Mouse (Mus musculus) 3T3-L1 (cell line): ENCODE results near the gene Zc3h7b.

ENCODE experiments used
- DNase-seq: peaks from one replicate; pipeline ENCODE4 v3.0.0-alpha.2; 2015; ENCODE audit warnings: low read depth, low spot score

Zc3h7b gene

GRCm38 (mm10) chr15:81813986-81814705, 69.3 kb downstream of the Zc3h7b start:
- DNase-seq, result no peak

- DNase-seq, result no peak
Observed at GRCm38 (mm10) chr15:81814716-81815370, 70.0 kb downstream of the Zc3h7b start.

GRCm38 (mm10) chr15:81818404-81818803, 73.5 kb downstream of the Zc3h7b start:
- no peak for DNase-seq

GRCm38 (mm10) chr15:81822631-81823030, 77.8 kb downstream of the Zc3h7b start:
- no peak for DNase-seq

- DNase-seq, result no peak
Observed at GRCm38 (mm10) chr15:81824832-81825231, 80.0 kb downstream of the Zc3h7b start.

- no peak for DNase-seq
Observed at GRCm38 (mm10) chr15:81828426-81829207, 83.8 kb downstream of the Zc3h7b start.

GRCm38 (mm10) chr15:81829208-81829580, 84.3 kb downstream of the Zc3h7b start:
- no peak for DNase-seq

GRCm38 (mm10) chr15:81830530-81830929, 85.7 kb downstream of the Zc3h7b start:
- DNase-seq, result no peak

- peak; percentile 93 for DNase-seq
Observed at GRCm38 (mm10) chr15:81831136-81831825, 86.4 kb downstream of the Zc3h7b start.

- no peak for DNase-seq
Observed at GRCm38 (mm10) chr15:81832219-81832618, 87.4 kb downstream of the Zc3h7b start.

GRCm38 (mm10) chr15:81833481-81833880, 88.6 kb downstream of the Zc3h7b start:
- DNase-seq, result no peak

GRCm38 (mm10) chr15:81834171-81834841, 89.4 kb downstream of the Zc3h7b start:
- DNase-seq, result no peak

GRCm38 (mm10) chr15:81835007-81835880, 90.4 kb downstream of the Zc3h7b start:
- no peak for DNase-seq

GRCm38 (mm10) chr15:81836124-81836821, 91.4 kb downstream of the Zc3h7b start:
- no peak for DNase-seq

- DNase-seq, result peak; percentile 35
Observed at GRCm38 (mm10) chr15:81836966-81837920, 92.4 kb downstream of the Zc3h7b start.

- DNase-seq, result no peak
Observed at GRCm38 (mm10) chr15:81838554-81839235, 93.8 kb downstream of the Zc3h7b start.

GRCm38 (mm10) chr15:81839634-81840033, 94.8 kb downstream of the Zc3h7b start:
- DNase-seq, result peak; percentile 88

- DNase-seq, result no peak
Observed at GRCm38 (mm10) chr15:81840306-81840705, 95.4 kb downstream of the Zc3h7b start.
